Mouse (Mus musculus) adrenal gland, postnatal 25 days (tissue): ENCODE data around the gene Stx3. TPM values are rescaled to one million over a fixed set of nuclear protein-coding genes. Genes with fewer than 3 reads are reported as not detected.

Experiments used
- total RNA-seq: library from RNA; stranded (reverse); gene quantifications from 2 replicates; pipeline ENCODE4 v1.2.3, GENCODE M21; 2021

The Stx3 gene
- total RNA-seq, 1 experiment from 2014 or later, result 11.0 TPM

Other genes starting within 250 kb of the Stx3 start
- 2.2 and 2.3 TPM in 2 replicates for gene Ms4a6d, start 214.6 kb downstream of the Stx3 start, total RNA-seq
- gene Ms4a2, start 195.7 kb downstream of the Stx3 start, total RNA-seq, result not detected in 2 replicates
- gene Ms4a3, start 178.6 kb downstream of the Stx3 start, total RNA-seq, result not detected in 2 replicates
- gene Oosp2, start 158.8 kb downstream of the Stx3 start, total RNA-seq, result 0.67 TPM in 1 of 2 replicates, not detected in the other
- 2.2 and 4.4 TPM in 2 replicates for gene Oosp1, start 128.3 kb downstream of the Stx3 start, total RNA-seq
- not detected in 2 replicates for gene Oosp3, start 122.3 kb downstream of the Stx3 start, total RNA-seq
- not detected in 2 replicates for gene Gif, start 71.8 kb downstream of the Stx3 start, total RNA-seq
- gene Mrpl16, start 49.0 kb downstream of the Stx3 start, total RNA-seq, result 59.2 and 61.6 TPM in 2 replicates
- gene Olfr1417, start 19.8 kb upstream of the Stx3 start, total RNA-seq, result not detected in 2 replicates
- not detected in 2 replicates for gene Olfr1418, start 41.7 kb upstream of the Stx3 start, total RNA-seq
- gene Olfr1419, start 55.7 kb upstream of the Stx3 start, total RNA-seq, result not detected in 2 replicates
- gene Olfr1420, start 67.2 kb upstream of the Stx3 start, total RNA-seq, result not detected in 2 replicates
- gene Patl1, start 93.0 kb upstream of the Stx3 start, total RNA-seq, result 28.9 and 30.0 TPM in 2 replicates
- 91.9 and 111 TPM in 2 replicates for gene Osbp, start 146.5 kb upstream of the Stx3 start, total RNA-seq
- not detected in 2 replicates for gene Olfr1423, start 221.9 kb upstream of the Stx3 start, total RNA-seq
- gene Olfr1424, start 243.3 kb upstream of the Stx3 start, total RNA-seq, result not detected in 2 replicates